Mouse (Mus musculus): Measurements from ENCODE around the gene Cd5l. TPM values are rescaled to one million over a fixed set of nuclear protein-coding genes. Genes with fewer than 3 reads are reported as not detected.
"Not testable (repeated sequence)": the region's sequence is repeated elsewhere in the genome, so short reads cannot be mapped to it uniquely, and the experiment has no call there.

The Cd5l gene
- total RNA-seq (2021): not detected
- long read RNA-seq, experiment 1: 0 reads
- long read RNA-seq, experiment 2: 0 reads

GRCm38 (mm10) chr3:87357581-87357980 lies at the start of gene Cd5l:
TSS of gene Cd5l (plus strand) at chr3:87357881.
- DNase-seq: no peak

GRCm38 (mm10) chr3:87309922-87310321 lies 47.8 kb upstream of the Cd5l start:
- no peak for DNase-seq

- no peak for DNase-seq
Observed at GRCm38 (mm10) chr3:87322557-87322956, 35.1 kb upstream of the Cd5l start.

DNA sequence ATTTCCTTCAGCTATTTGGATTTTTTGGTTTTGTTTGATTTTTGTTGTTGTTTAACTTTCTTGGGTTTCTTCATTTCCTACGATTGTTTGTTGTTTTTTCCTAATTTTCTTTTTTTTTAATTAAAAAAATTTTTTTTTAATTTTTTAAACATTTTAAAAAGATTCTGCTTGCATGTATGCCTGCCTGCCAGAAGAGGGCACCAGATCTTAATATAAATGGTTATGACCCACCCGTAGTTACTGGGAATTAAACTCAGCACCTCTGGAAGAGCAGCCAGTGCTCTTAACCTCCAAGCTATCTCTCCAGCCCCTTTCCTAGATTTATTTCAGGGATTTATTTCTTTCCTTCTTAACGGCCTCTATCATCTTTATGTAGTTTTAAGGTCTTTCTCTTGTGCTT lies 33.9 kb upstream of the Cd5l start:
- DNase-seq: no peak

- no peak for DNase-seq
Observed at GRCm38 (mm10) chr3:87337899-87338298, 19.8 kb upstream of the Cd5l start.

- DNase-seq: not testable (repeated sequence)
Observed at GRCm38 (mm10) chr3:87350992-87351391, 6.7 kb upstream of the Cd5l start.

DNA sequence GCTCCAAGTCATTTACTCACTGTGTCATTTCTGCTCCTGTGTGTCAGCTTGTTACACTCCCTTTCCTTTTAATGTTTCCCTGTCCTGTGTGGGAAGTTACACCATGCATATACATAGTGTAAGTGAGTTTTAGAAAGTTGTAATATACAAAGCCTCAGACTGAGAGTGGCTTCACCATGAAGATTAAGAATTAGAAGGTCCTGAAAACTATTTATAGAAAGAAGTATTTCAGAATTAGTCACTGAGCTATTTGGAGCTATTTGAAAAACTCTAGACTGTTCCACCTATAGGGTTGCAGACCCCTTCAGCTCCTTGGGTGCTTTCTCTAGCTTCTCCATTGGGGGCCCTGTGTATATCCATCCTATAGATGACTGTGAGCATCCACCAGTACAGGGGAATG lies 1.5 kb downstream of the Cd5l start:
- DNase-seq: no peak

GRCm38 (mm10) chr3:87360466-87360865 lies 2.8 kb downstream of the Cd5l start:
- DNase-seq: no peak

GRCm38 (mm10) chr3:87365691-87366090 lies 8.0 kb downstream of the Cd5l start:
- no peak for DNase-seq

- DNase-seq: no peak
Observed at GRCm38 (mm10) chr3:87367511-87367910, 9.8 kb downstream of the Cd5l start.

GRCm38 (mm10) chr3:87369181-87369580 lies 11.5 kb downstream of the Cd5l start:
- DNase-seq: no peak

DNA sequence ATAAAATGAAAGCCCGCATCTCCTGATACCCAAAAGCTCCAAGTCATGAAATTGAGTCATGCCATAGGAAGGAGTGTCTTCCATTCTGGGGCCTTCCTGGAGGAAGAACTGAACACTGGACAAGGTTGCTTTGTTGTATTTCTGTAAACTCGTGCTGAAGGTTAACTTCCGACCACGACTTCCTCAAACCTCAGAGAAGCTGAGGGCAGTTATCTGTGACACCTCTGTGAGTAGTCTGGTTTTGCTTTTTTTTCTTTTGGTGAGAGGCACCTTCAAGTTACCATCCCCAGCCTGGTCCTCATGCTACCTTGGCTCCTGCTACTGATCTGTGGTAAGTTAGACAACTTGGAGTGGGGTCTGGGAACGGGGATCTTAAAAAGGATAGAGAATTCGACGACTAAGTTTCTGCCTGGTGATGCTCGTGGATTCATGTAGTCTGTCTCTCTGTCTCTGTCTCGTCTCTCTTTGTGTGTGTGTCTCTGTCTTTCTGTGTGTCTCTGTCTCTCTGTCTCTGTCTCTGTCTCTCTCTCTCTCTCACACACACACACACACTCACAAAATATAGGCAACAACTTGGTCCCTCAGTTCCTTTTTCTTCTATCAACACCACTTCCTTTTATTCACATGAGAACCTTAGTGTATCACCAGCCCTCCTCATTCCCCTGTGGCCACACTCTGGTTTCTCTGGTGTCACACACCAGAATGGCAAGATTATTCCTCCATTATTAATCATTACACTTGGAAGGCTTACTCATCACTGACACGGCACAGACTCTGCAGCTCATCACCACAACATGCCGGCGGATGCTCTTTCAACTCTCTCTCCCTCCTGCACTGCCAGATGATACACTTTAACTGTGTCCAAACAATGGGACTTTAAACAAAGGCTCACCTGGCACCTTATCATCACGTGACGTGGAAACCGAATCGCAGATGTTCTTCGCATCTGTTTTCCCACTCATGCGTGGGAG lies 18.8 kb downstream of the Cd5l start, which contains the start of gene Fcrl1:
Gene Fcrl1 (plus strand): TSS at position 193 of the 971 bp plus-strand sequence.
- no peak for DNase-seq

GRCm38 (mm10) chr3:87377228-87377627 lies 19.5 kb downstream of the Cd5l start:
- no peak for DNase-seq

DNA sequence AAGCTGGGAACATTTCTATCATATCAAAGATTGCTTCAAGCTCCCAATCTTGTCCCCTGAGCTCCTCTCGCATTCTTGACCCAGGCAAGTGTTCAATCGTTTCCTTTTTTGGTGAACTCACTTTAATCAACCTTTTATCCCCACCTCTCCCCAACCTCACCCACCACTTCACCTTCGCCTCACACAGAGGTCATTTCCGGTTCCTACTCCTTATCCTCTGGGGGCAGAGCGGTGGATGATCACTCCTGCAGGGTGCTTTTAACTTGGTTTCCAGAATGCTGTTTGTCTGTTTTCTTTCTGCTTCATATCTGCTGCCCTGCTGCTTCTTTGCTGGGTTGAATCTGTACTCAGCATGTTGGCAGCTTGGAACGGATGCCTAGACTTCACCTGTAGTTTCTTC lies 20.0 kb downstream of the Cd5l start:
- no peak for DNase-seq

GRCm38 (mm10) chr3:87379641-87380315 lies 22.1 kb downstream of the Cd5l start:
- DNase-seq: not testable (repeated sequence)

DNA sequence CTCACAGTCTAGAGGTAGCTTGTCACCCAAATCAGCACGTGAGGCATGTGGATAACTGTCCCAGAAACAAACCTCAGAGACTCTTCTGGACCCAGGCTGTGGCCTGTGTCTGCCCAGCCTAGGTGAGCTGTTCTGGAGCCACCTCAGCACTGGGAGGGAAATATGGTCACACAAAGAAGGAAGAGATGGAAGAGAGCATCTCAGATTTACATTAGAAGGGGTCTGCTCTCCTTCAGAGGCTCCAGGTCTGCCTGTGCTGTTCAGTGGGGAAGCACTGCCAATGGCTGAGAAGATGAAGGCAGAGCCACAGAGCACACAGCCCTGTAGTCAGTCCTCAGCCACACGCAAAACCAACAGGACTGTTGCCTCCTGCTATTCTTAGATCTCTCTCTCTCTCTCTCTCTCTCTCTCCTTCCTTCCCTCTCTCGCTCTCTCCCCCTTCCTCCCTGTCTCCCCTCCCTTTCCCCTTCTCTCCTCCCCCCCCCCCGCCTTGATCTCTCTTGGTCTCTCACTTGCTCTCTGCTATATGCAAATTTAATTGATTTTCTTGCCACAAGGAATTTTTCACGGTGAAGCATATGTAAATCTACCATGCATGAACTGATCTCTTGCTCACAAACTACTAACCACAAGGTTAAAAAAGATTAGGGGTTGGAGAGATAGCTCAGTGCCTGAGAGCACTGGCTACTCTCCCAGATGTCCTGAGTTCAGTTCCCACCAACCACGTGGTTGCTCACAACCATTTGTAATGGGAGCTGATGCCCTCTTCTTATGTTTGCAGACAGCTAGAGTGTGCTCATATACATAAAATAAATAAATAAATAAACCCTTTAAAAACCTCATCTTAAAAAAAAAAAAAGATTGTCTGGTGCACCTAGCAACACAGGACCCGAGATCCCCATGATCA lies 24.4 kb downstream of the Cd5l start:
- no peak for DNase-seq

- DNase-seq: no peak
Observed at GRCm38 (mm10) chr3:87383308-87383707, 25.6 kb downstream of the Cd5l start.

- DNase-seq: no peak
Observed at GRCm38 (mm10) chr3:87385105-87385504, 27.4 kb downstream of the Cd5l start.

DNA sequence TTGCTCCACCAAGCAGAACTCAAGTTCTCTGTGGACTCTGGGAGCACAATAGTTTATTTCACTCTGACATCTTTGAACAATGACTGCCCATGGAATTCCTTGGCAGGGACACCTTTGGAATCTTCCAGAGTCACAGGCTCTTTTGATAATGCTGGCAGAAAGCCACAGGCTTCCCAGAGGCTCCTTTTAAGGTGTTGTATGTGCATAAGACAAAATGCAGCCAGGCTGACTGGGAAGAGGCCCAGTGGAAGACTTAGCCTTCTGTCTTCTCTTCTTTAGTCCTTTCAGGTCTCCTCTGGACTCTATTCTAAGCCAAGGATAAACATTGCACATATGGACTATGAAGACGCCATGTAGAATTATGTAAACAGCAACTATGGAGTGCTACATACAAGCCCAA lies 33.3 kb downstream of the Cd5l start:
- no peak for DNase-seq

DNA sequence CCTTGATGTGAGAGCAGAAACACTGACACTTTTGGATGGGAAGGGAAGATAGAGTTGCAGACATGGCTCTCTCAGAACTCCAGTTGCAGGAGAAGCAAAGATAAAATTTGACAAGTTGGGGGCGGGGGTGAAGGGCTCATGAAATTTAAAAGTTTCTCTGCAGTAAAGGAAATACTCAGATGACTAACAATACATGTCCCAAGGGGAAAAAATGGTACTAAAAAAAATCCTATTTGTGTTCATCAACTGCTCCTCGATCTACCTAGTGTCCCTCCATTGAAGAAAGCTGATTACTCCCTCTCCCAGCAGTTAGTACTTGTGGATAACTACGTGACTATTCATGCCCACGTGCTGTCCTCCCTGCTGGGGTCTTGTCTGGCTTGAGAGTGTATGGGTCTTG lies 41.1 kb downstream of the Cd5l start:
- DNase-seq: no peak

- no peak for DNase-seq
Observed at GRCm38 (mm10) chr3:87399906-87400305, 42.2 kb downstream of the Cd5l start.

DNA sequence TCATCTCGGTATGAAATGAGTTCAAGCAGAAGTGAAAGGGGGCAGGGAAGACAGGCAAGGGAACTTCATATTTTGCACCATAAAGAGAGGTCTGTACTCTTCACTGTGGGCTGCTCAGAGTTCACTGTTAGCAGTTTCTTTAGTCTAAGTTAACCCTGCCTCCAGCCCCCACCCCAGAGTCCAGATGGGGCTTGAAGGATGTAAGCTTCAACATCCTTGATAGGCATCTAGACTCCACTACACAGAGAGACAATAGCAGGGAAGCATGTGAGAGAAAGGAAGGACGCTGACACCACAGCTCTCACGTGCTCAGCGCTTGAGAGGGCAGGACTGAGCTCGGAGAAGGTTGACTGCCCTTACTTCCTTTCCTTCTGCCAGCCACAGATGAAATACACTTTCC lies 43.6 kb downstream of the Cd5l start:
- no peak for DNase-seq
